ENCODE assay signal across 10 mouse cellular contexts in the genomic region with DNA sequence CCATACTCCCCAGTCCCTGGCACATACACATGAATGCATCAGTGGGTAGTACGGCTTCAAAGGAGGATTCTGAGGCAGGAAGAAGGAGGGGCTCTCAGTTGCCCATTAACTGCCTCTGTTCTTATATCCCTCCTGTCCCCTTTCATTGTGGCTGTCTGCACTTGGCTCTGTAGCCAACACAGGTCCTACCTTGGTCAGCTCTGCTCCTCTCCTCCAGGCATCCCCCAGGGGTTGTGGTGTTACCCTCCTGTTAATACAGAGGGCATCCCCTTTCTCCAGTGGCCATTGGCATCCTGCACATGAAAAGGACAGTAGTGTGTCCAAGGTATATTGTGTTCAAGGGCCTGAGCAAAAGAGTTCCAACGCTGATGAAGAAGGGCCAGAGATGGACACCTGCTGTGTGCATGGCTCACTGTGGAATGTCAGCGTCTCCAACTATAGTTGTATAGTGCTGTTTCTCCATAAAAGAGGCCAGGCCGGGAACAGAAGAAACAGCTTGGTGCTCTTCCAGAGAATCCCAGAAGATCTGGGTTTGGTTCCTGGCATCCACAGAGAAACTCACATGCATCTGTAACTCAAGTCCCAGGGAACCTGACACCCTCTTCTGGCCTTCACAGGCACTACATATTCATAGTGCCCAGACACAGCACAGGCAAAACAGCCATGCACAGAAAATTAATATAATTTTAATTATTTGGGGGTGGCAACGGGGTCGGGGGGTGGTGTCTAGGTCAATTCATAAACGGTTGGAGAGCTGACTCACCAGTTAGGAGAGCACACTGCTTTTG. TPM values are rescaled to one million over a fixed set of nuclear protein-coding genes. Genes with fewer than 3 reads are reported as not detected.
A peak's percentile ranks its signal among the peaks of the same experiment; 100 is the strongest.
DNase-seq lines count a peak whose midpoint lies in the region; ATAC-seq and TF ChIP-seq lines count a peak whose summit lies in the region.
"Had no signal": no experiment of that assay in that cellular context is flagged by ENCODE, and none has a peak within 500 bp of the region (broad histone marks: within the 10 kb centered on the region; RNA-seq: fewer than 3 reads in every experiment).

No protein-coding gene starts in this region.

- no peak for DNase-seq in forebrain, postnatal 0 days
- DNase-seq in hindbrain, postnatal 0 days (ENCODE audit: low spot score), result no peak
- no peak for DNase-seq in liver, embryonic 11.5 days (ENCODE audit: low spot score)
- DNase-seq in embryo, embryonic 10.5 days (ENCODE audit: low spot score), result no peak
- no peak for DNase-seq in frontal cortex, postnatal 10 days (ENCODE audit: low spot score in 2 of 2)
- DNase-seq: B cell, adult 2 months had no signal

- H3K27ac ChIP-seq in forebrain, postnatal 0 days (ENCODE audit: low read depth, low read length), result no peak overlapping the region
- H3K27ac ChIP-seq in forebrain, embryonic 13.5 days, result no peak overlapping the region
- no peak overlapping the region for H3K27ac ChIP-seq in hindbrain, postnatal 0 days
- no peak overlapping the region for H3K27ac ChIP-seq in hindbrain, embryonic 16.5 days (ENCODE audit: low read depth, low read length)
- H3K27ac ChIP-seq in liver, embryonic 11.5 days (ENCODE audit: low read depth, low read length), result peak overlapping the region; percentile 94
- H3K27ac ChIP-seq: midbrain, embryonic 13.5 days had no signal

- no peaks in the 10 kb centered on the region for H3K9me3 ChIP-seq in forebrain, postnatal 0 days (ENCODE audit: low read length)
- no peaks in the 10 kb centered on the region for H3K9me3 ChIP-seq in forebrain, embryonic 13.5 days (replicated peaks)
- no peaks in the 10 kb centered on the region for H3K9me3 ChIP-seq in hindbrain, postnatal 0 days (ENCODE audit: low read length)
- H3K9me3 ChIP-seq in hindbrain, embryonic 16.5 days (ENCODE audit: control insufficient read depth, low read length), result no peaks in the 10 kb centered on the region
- no peaks in the 10 kb centered on the region for H3K9me3 ChIP-seq in E14TG2a.4 (ENCODE audit: low read length)
- no peaks in the 10 kb centered on the region for H3K9me3 ChIP-seq in liver, embryonic 11.5 days (ENCODE audit: control insufficient read depth, low read length)
- H3K9me3 ChIP-seq: midbrain, embryonic 13.5 days had no signal

- H3K4me2 ChIP-seq in forebrain, postnatal 0 days (ENCODE audit: low read depth), result no peak overlapping the region
- no peak overlapping the region for H3K4me2 ChIP-seq in forebrain, embryonic 13.5 days
- no peak overlapping the region for H3K4me2 ChIP-seq in hindbrain, postnatal 0 days (ENCODE audit: low read depth, low read length)
- H3K4me2 ChIP-seq in hindbrain, embryonic 16.5 days (ENCODE audit: low read length), result no peak overlapping the region
- peak overlapping the region; percentile 63 for H3K4me2 ChIP-seq in liver, embryonic 11.5 days
- H3K4me2 ChIP-seq: midbrain, embryonic 13.5 days had no signal

- H3K36me3 ChIP-seq in forebrain, postnatal 0 days (ENCODE audit: insufficient read depth), result no peaks in the 10 kb centered on the region
- no peaks in the 10 kb centered on the region for H3K36me3 ChIP-seq in forebrain, embryonic 13.5 days (ENCODE audit: poor library complexity, severe bottlenecking)
- H3K36me3 ChIP-seq in hindbrain, postnatal 0 days (ENCODE audit: insufficient read depth, low read length), result no peaks in the 10 kb centered on the region
- H3K36me3 ChIP-seq in hindbrain, embryonic 16.5 days (ENCODE audit: control insufficient read depth, insufficient read depth, low read length), result no peaks in the 10 kb centered on the region
- H3K36me3 ChIP-seq in E14TG2a.4 (ENCODE audit: insufficient read depth, low read length), result no peaks in the 10 kb centered on the region
- H3K36me3 ChIP-seq in liver, embryonic 11.5 days (ENCODE audit: control insufficient read depth, insufficient read depth, low read length), result peaks cover 28% of the 10 kb centered on the region
- H3K36me3 ChIP-seq: midbrain, embryonic 13.5 days had no signal

- no peak for ATAC-seq in forebrain, postnatal 0 days
- no peak for ATAC-seq in forebrain, embryonic 13.5 days
- ATAC-seq in hindbrain, postnatal 0 days, result no peak
- no peak for ATAC-seq in hindbrain, embryonic 16.5 days
- no peak for ATAC-seq in liver, embryonic 11.5 days (replicated peaks; ENCODE audit: low FRiP score)
- ATAC-seq: midbrain, embryonic 13.5 days had no signal

- H3K9ac ChIP-seq in forebrain, postnatal 0 days, result no peak overlapping the region
- H3K9ac ChIP-seq in forebrain, embryonic 13.5 days, result no peak overlapping the region
- no peak overlapping the region for H3K9ac ChIP-seq in hindbrain, postnatal 0 days (replicated peaks; ENCODE audit: low read length)
- no peak overlapping the region for H3K9ac ChIP-seq in hindbrain, embryonic 16.5 days (ENCODE audit: low read depth, low read length)
- H3K9ac ChIP-seq in liver, embryonic 11.5 days (ENCODE audit: low read depth, low read length), result peak overlapping the region; percentile 68
- H3K9ac ChIP-seq: midbrain, embryonic 13.5 days had no signal

- H3K4me3 ChIP-seq in forebrain, postnatal 0 days (ENCODE audit: low read depth, low read length), result no peak overlapping the region
- no peak overlapping the region for H3K4me3 ChIP-seq in forebrain, embryonic 13.5 days
- H3K4me3 ChIP-seq in hindbrain, postnatal 0 days (ENCODE audit: low read length), result no peak overlapping the region
- H3K4me3 ChIP-seq in hindbrain, embryonic 16.5 days (ENCODE audit: low read length), result no peak overlapping the region
- H3K4me3 ChIP-seq in E14TG2a.4 (replicated peaks; ENCODE audit: low read length), result no peak overlapping the region
- peak overlapping the region; percentile 39; the same call in 1 of the 2 replicates for H3K4me3 ChIP-seq in liver, embryonic 11.5 days (ENCODE audit: low read depth, low read length)
- H3K4me3 ChIP-seq: midbrain, embryonic 13.5 days had no signal

- TF ChIP-seq CTCF in forebrain, postnatal 0 days (IDR thresholded peaks at IDR 0.05; ENCODE audit: low read depth), result 0 out of 2 replicates have a peak, but pooled peaks have one; percentile 14
- TF ChIP-seq CTCF in hindbrain, postnatal 0 days (IDR thresholded peaks at IDR 0.05; ENCODE audit: low read depth), result 0 out of 2 replicates have a peak, but pooled peaks have one; percentile 8
- TF ChIP-seq CTCF in E14TG2a.4 (conservative IDR thresholded peaks at IDR 0.05; ENCODE audit: low read length), result peak; percentile 16

- H3K27me3 ChIP-seq in forebrain, postnatal 0 days (ENCODE audit: insufficient read depth, low read length), result no peaks in the 10 kb centered on the region
- H3K27me3 ChIP-seq in forebrain, embryonic 13.5 days, result no peaks in the 10 kb centered on the region
- H3K27me3 ChIP-seq in hindbrain, postnatal 0 days (ENCODE audit: insufficient read depth, low read length), result no peaks in the 10 kb centered on the region
- no peaks in the 10 kb centered on the region for H3K27me3 ChIP-seq in hindbrain, embryonic 16.5 days (replicated peaks; ENCODE audit: control insufficient read depth, insufficient read depth, low read length)
- peaks cover 10% of the 10 kb centered on the region; the same call in 1 of the 2 replicates for H3K27me3 ChIP-seq in E14TG2a.4 (ENCODE audit: insufficient read depth, low read length)
- no peaks in the 10 kb centered on the region for H3K27me3 ChIP-seq in liver, embryonic 11.5 days (replicated peaks; ENCODE audit: control insufficient read depth, insufficient read depth, low read length)
- H3K27me3 ChIP-seq: midbrain, embryonic 13.5 days had no signal

- WGBS in forebrain, postnatal 0 days, result 75% methylated on average over 7 of the region's 7 CpGs
- 74% methylated on average over 7 of the region's 7 CpGs for WGBS in forebrain, embryonic 13.5 days
- 68% methylated on average over 7 of the region's 7 CpGs for WGBS in hindbrain, postnatal 0 days
- 64% methylated on average over 7 of the region's 7 CpGs for WGBS in hindbrain, embryonic 16.5 days
- 79% methylated on average over 7 of the region's 7 CpGs for WGBS in liver, embryonic 11.5 days

- H3K4me1 ChIP-seq in forebrain, postnatal 0 days (ENCODE audit: insufficient read depth), result no peaks in the 10 kb centered on the region
- H3K4me1 ChIP-seq in forebrain, embryonic 13.5 days, result no peaks in the 10 kb centered on the region
- no peaks in the 10 kb centered on the region for H3K4me1 ChIP-seq in hindbrain, postnatal 0 days (ENCODE audit: insufficient read depth, low read length)
- H3K4me1 ChIP-seq in hindbrain, embryonic 16.5 days (ENCODE audit: control insufficient read depth, insufficient read depth, low read depth, low read length), result peaks cover 5% of the 10 kb centered on the region
- H3K4me1 ChIP-seq in E14TG2a.4 (replicated peaks; ENCODE audit: low read depth, low read length), result peaks cover 13% of the 10 kb centered on the region
- peaks cover 46% of the 10 kb centered on the region for H3K4me1 ChIP-seq in liver, embryonic 11.5 days (replicated peaks; ENCODE audit: control insufficient read depth, insufficient read depth, low read length)

RNA-seq across cellular contexts. Expression of a gene that starts 20.9 kb away (rescaled TPM):
- 4.7 and 7.9 TPM in 2 replicates for total RNA-seq in forebrain, postnatal 0 days (2014; rRNA removed)
- polyA plus RNA-seq in forebrain, postnatal 0 days (2015; fragmentation: Nextera tagmentation; extraction: Ambion mirVana), result 5.1 and 9.4 TPM in 2 replicates
- 1.7 and 1.9 TPM in 2 replicates for polyA plus RNA-seq in forebrain, embryonic 13.5 days (2015; fragmentation: Nextera tagmentation; extraction: Ambion mirVana)
- total RNA-seq in hindbrain, postnatal 0 days (2014; rRNA removed), result 17.4 and 18.0 TPM in 2 replicates
- polyA plus RNA-seq in hindbrain, postnatal 0 days (2015; fragmentation: Nextera tagmentation; extraction: Ambion mirVana), result 17.1 and 17.6 TPM in 2 replicates
- 9.8 and 12.7 TPM in 2 replicates for polyA plus RNA-seq in hindbrain, embryonic 16.5 days (2015; fragmentation: Nextera tagmentation; extraction: Ambion mirVana)
- 43.0 and 46.2 TPM in 2 replicates for polyA plus RNA-seq in liver, embryonic 11.5 days (2014; fragmentation: Nextera tagmentation; extraction: Ambion mirVana)
